Mouse (Mus musculus) heart, postnatal 0 days (tissue): ENCODE measurements at regions not wholly inside any gene's neighbourhood (a gene's known extent, or its start where the extent isn't known, plus 50 kb on each side); places are given as distances from the start of the nearest gene placed in this dataset.

Experiments used
- CTCF ChIP-seq: IDR thresholded peaks from 2 replicates; pipeline ENCODE4 v1.5.1; 2016; ENCODE audit warnings: antibody characterized with exemption, control low read depth, low read depth
- EP300 ChIP-seq: IDR thresholded peaks from 2 replicates; pipeline ENCODE4 v1.6.1; 2016; ENCODE audit warnings: antibody characterized with exemption, low read depth

- TF ChIP-seq CTCF (no peak), EP300 (no peak)
Observed at GRCm38 (mm10) chr10:111084267-111084780, 74.4 kb upstream of the Zdhhc17 start.
